Mouse (Mus musculus): ENCODE measurements around the gene Serpinb2. TPM values are rescaled to one million over a fixed set of nuclear protein-coding genes. Genes with fewer than 3 reads are reported as not detected.

Serpinb2 gene
- 2.6 and 3.1 TPM in 2 replicates for polyA plus RNA-seq (2012; rRNA removed)

GRCm38 (mm10) chr1:107511252-107511651 is at the start of gene Serpinb2:
TSS of gene Serpinb2 (plus strand) at chr1:107511423.
- Histone ChIP-seq H3K27ac (ENCODE audit: control insufficient read depth, insufficient read depth, low read length) (no peak within 1 kb of the TSS), H3K36me3 (ENCODE audit: control insufficient read depth, insufficient read depth, low read length) (no peaks in the 10 kb centered on the region), H3K4me3 (ENCODE audit: control insufficient read depth, insufficient read depth, low read length) (no peak within 1 kb of the TSS), H3K4me1 (replicated peaks; ENCODE audit: control insufficient read depth, insufficient read depth, low read length) (no peaks in the 10 kb centered on the region), H3K27me3 (ENCODE audit: control insufficient read depth, insufficient read depth, low read length) (no peaks in the 10 kb centered on the region)
- 82% methylated on average over 5 of the region's 5 CpGs for WGBS
- no peak for TF ChIP-seq POLR2A (IDR thresholded peaks at IDR 0.05; ENCODE audit: control insufficient read depth, extremely low read depth, insufficient read depth, low read length, poor library complexity)
- no peak for TF ChIP-seq CTCF (IDR thresholded peaks at IDR 0.05; ENCODE audit: borderline replicate concordance, control insufficient read depth, extremely low read depth, insufficient read depth, low read length, poor library complexity)
- DNase-seq, result no peak

- no peak overlapping the region for H3K4me3 ChIP-seq (ENCODE audit: control insufficient read depth, insufficient read depth, low read length)
- no peaks in the 10 kb centered on the region for H3K4me1 ChIP-seq (replicated peaks; ENCODE audit: control insufficient read depth, insufficient read depth, low read length)
- no peaks in the 10 kb centered on the region for H3K36me3 ChIP-seq (ENCODE audit: control insufficient read depth, insufficient read depth, low read length)
- DNase-seq, result no peak
- H3K27me3 ChIP-seq (ENCODE audit: control insufficient read depth, insufficient read depth, low read length), result no peaks in the 10 kb centered on the region
- no peak for TF ChIP-seq POLR2A (IDR thresholded peaks at IDR 0.05; ENCODE audit: control insufficient read depth, extremely low read depth, insufficient read depth, low read length, poor library complexity)
- no peak overlapping the region for H3K27ac ChIP-seq (ENCODE audit: control insufficient read depth, insufficient read depth, low read length)
Observed at GRCm38 (mm10) chr1:107479909-107480308, 31.3 kb upstream of the Serpinb2 start.

DNA sequence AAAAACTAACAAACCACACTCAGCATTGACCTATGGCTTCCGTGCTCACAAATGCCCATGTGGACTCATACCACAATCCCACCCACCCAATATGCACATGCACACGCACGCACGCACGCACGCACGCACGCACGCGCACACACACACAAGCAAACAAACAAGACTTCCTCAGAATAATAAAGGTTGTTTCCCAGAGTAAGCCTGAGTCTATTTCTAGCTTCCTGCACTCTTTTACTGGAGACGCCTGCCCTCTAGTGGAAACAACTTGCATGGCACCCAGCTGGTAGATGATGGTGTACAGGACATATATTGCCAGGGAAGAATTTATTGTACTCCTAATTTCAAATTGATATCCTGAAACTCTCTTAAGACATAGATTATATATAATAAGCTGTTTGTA is 29.8 kb upstream of the Serpinb2 start:
- Histone ChIP-seq H3K36me3 (ENCODE audit: control insufficient read depth, insufficient read depth, low read length) (no peaks in the 10 kb centered on the region), H3K27ac (ENCODE audit: control insufficient read depth, insufficient read depth, low read length) (no peak overlapping the region), H3K4me1 (replicated peaks; ENCODE audit: control insufficient read depth, insufficient read depth, low read length) (no peaks in the 10 kb centered on the region), H3K27me3 (ENCODE audit: control insufficient read depth, insufficient read depth, low read length) (no peaks in the 10 kb centered on the region), H3K4me3 (ENCODE audit: control insufficient read depth, insufficient read depth, low read length) (no peak overlapping the region)
- DNase-seq, result peak; percentile 63
- TF ChIP-seq POLR2A (IDR thresholded peaks at IDR 0.05; ENCODE audit: control insufficient read depth, extremely low read depth, insufficient read depth, low read length, poor library complexity) (no peak), CTCF (IDR thresholded peaks at IDR 0.05; ENCODE audit: borderline replicate concordance, control insufficient read depth, extremely low read depth, insufficient read depth, low read length, poor library complexity) (peak; percentile 53; the same call in 1 of the 2 replicates)
- 13% methylated on average over 11 of the region's 11 CpGs for WGBS

DNA sequence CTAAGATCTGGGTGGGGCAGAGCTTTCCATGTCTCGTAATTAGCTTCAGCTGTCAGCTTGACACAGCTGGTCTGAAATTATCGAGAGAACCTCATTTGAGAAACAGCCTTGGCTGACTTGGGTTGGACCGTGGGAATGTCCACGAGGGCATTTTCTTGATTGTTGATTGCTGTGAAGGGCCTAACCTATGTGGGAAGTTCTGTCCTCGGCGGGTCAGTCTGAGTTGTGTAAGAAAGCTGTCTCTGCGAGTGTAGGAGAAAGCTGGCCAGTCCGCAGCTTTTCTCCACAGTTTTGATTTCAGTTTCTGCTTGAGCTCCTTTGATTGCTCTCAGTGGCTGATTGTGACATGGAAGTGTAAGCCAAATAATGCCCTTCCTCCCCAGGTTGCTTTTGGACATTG is 21.6 kb upstream of the Serpinb2 start:
- TF ChIP-seq POLR2A (IDR thresholded peaks at IDR 0.05; ENCODE audit: control insufficient read depth, extremely low read depth, insufficient read depth, low read length, poor library complexity) (no peak), CTCF (IDR thresholded peaks at IDR 0.05; ENCODE audit: borderline replicate concordance, control insufficient read depth, extremely low read depth, insufficient read depth, low read length, poor library complexity) (no peak)
- WGBS, result 86% methylated on average over 8 of the region's 8 CpGs
- Histone ChIP-seq H3K4me1 (replicated peaks; ENCODE audit: control insufficient read depth, insufficient read depth, low read length) (no peaks in the 10 kb centered on the region), H3K4me3 (ENCODE audit: control insufficient read depth, insufficient read depth, low read length) (no peak overlapping the region), H3K27me3 (ENCODE audit: control insufficient read depth, insufficient read depth, low read length) (no peaks in the 10 kb centered on the region), H3K36me3 (ENCODE audit: control insufficient read depth, insufficient read depth, low read length) (no peaks in the 10 kb centered on the region), H3K27ac (ENCODE audit: control insufficient read depth, insufficient read depth, low read length) (no peak overlapping the region)
- DNase-seq, result no peak

- H3K4me3 ChIP-seq (ENCODE audit: control insufficient read depth, insufficient read depth, low read length), result no peak overlapping the region
- no peaks in the 10 kb centered on the region for H3K27me3 ChIP-seq (ENCODE audit: control insufficient read depth, insufficient read depth, low read length)
- H3K4me1 ChIP-seq (replicated peaks; ENCODE audit: control insufficient read depth, insufficient read depth, low read length), result no peaks in the 10 kb centered on the region
- no peak for DNase-seq
- no peaks in the 10 kb centered on the region for H3K36me3 ChIP-seq (ENCODE audit: control insufficient read depth, insufficient read depth, low read length)
- 36% methylated on average over 2 of the region's 2 CpGs for WGBS
- TF ChIP-seq POLR2A (IDR thresholded peaks at IDR 0.05; ENCODE audit: control insufficient read depth, extremely low read depth, insufficient read depth, low read length, poor library complexity) (no peak), CTCF (IDR thresholded peaks at IDR 0.05; ENCODE audit: borderline replicate concordance, control insufficient read depth, extremely low read depth, insufficient read depth, low read length, poor library complexity) (no peak)
- H3K27ac ChIP-seq (ENCODE audit: control insufficient read depth, insufficient read depth, low read length), result no peak overlapping the region
Observed at GRCm38 (mm10) chr1:107496789-107497188, 14.4 kb upstream of the Serpinb2 start.

- no peak overlapping the region for H3K27ac ChIP-seq (ENCODE audit: control insufficient read depth, insufficient read depth, low read length)
- no peaks in the 10 kb centered on the region for H3K27me3 ChIP-seq (ENCODE audit: control insufficient read depth, insufficient read depth, low read length)
- H3K4me1 ChIP-seq (replicated peaks; ENCODE audit: control insufficient read depth, insufficient read depth, low read length), result no peaks in the 10 kb centered on the region
- TF ChIP-seq POLR2A (IDR thresholded peaks at IDR 0.05; ENCODE audit: control insufficient read depth, extremely low read depth, insufficient read depth, low read length, poor library complexity), result no peak
- no peak for TF ChIP-seq CTCF (IDR thresholded peaks at IDR 0.05; ENCODE audit: borderline replicate concordance, control insufficient read depth, extremely low read depth, insufficient read depth, low read length, poor library complexity)
- no peaks in the 10 kb centered on the region for H3K36me3 ChIP-seq (ENCODE audit: control insufficient read depth, insufficient read depth, low read length)
- H3K4me3 ChIP-seq (ENCODE audit: control insufficient read depth, insufficient read depth, low read length), result no peak overlapping the region
- no peak for DNase-seq
Observed at GRCm38 (mm10) chr1:107502025-107502424, 9.2 kb upstream of the Serpinb2 start.

GRCm38 (mm10) chr1:107503294-107503693 is 7.9 kb upstream of the Serpinb2 start:
- no peaks in the 10 kb centered on the region for H3K36me3 ChIP-seq (ENCODE audit: control insufficient read depth, insufficient read depth, low read length)
- WGBS, result 91% methylated on average over 3 of the region's 3 CpGs
- no peaks in the 10 kb centered on the region for H3K4me1 ChIP-seq (replicated peaks; ENCODE audit: control insufficient read depth, insufficient read depth, low read length)
- no peaks in the 10 kb centered on the region for H3K27me3 ChIP-seq (ENCODE audit: control insufficient read depth, insufficient read depth, low read length)
- no peak overlapping the region for H3K4me3 ChIP-seq (ENCODE audit: control insufficient read depth, insufficient read depth, low read length)
- no peak for DNase-seq
- no peak for TF ChIP-seq CTCF (IDR thresholded peaks at IDR 0.05; ENCODE audit: borderline replicate concordance, control insufficient read depth, extremely low read depth, insufficient read depth, low read length, poor library complexity)
- TF ChIP-seq POLR2A (IDR thresholded peaks at IDR 0.05; ENCODE audit: control insufficient read depth, extremely low read depth, insufficient read depth, low read length, poor library complexity), result no peak
- no peak overlapping the region for H3K27ac ChIP-seq (ENCODE audit: control insufficient read depth, insufficient read depth, low read length)
